Mouse (Mus musculus) frontal cortex, postnatal 14 days (tissue): Measurements from ENCODE around the gene Fblim1.

Experiments used
- DNase-seq, 2 experiments: peaks; one replicate each; pipeline ENCODE4 v3.0.0; 2022; ENCODE audit warnings: low spot score in 2 of 2

The Fblim1 gene

GRCm38 (mm10) chr4:141540844-141541243 is 65.1 kb downstream of the Fblim1 start:
- DNase-seq, result no peak

- no peak for DNase-seq
Measured at GRCm38 (mm10) chr4:141539213-141539767, 66.6 kb downstream of the Fblim1 start.

DNA sequence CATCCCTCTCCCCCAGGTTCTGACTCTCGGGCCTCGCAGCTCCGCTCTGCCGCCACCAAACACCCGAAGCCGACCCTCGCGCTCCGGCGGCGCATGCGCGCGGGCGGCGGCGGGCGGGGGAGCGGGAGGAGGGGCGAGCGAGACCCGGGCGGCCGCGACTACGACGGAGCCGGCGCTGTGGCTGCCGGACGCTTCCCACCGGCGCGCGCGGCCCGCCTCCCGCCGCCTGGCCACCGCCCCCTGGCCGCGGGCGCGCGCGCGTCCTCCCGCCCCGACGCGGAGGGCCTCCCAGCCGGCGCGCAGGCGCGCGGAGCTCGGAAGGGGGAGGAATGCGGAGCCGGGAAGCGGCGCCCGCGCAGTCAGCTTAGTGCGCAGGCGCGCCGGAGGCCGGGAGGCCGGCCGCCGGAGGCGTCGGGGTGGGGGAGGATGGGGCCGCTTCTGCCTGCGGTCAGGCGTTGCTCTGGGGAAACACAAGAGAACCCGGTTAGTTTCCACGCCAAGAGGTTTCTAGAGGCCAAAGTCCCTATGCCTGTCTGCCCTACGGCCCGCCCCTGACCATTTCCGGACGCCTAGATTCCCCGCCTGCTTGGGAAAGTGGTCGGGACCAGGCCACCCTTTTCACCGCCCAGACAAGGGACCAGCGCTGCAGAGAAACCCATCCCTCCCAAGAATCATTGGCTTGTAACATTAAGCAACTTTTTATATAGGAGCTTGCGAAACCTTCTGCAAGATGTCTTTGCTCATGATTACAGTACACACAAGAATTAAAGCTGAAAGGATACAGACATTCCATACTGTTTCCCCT is 67.3 kb downstream of the Fblim1 start, which contains the start of gene Spen:
Spen (minus strand) TSS at position 190 of the 805 bp plus-strand sequence.
- peak; percentile 81 to 83 for DNase-seq

- peak in 1 of 2 experiments; percentile 27 for DNase-seq
Measured at GRCm38 (mm10) chr4:141537706-141538407, 68.0 kb downstream of the Fblim1 start.

- no peak for DNase-seq
Measured at GRCm38 (mm10) chr4:141537226-141537610, 68.7 kb downstream of the Fblim1 start.

- DNase-seq, result peak; percentile 66 to 74
Measured at GRCm38 (mm10) chr4:141536291-141537225, 69.3 kb downstream of the Fblim1 start.

GRCm38 (mm10) chr4:141534947-141535680 is 70.8 kb downstream of the Fblim1 start:
- DNase-seq, result peak in 1 of 2 experiments; percentile 44

DNA sequence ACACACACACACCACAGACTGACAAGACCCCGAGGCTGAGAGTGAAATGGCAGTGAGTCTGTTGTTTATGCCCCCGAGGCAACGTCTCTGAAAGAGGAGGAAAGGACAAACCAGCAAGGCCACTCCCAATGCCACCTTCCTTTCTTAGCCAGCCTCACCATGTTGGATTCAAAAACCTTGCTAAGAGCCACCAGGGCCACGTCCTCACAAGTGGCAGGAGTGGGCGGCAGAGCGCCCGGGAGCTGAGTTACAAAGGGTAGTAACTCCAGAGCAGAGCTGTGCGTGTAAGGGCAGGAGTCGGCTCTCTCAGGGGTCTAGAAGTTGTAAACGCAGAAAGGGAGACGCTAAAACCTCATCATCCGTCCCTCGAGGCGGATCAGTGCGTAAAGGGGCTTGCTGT is 74.9 kb downstream of the Fblim1 start:
- DNase-seq, result no peak

DNA sequence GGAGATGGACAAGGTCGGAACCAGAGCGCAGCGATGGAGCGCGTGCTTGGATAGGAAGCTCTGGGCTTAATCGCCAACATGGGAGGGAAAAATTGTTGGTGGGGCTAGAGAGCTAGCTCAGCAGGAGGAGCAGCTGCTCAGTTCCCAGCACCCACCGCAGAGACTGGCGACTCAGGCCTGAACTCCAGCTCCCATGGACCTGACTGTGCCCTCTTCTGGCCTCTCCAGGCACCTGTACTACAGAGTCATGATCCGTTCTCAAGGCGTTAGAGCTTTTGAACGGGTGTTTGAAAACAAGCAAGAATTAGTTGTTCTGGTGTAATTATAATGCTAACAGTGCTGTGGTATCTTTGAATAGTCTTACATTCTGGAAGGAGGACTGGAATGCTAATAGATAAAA is 77.0 kb downstream of the Fblim1 start:
- DNase-seq, result no peak

DNA sequence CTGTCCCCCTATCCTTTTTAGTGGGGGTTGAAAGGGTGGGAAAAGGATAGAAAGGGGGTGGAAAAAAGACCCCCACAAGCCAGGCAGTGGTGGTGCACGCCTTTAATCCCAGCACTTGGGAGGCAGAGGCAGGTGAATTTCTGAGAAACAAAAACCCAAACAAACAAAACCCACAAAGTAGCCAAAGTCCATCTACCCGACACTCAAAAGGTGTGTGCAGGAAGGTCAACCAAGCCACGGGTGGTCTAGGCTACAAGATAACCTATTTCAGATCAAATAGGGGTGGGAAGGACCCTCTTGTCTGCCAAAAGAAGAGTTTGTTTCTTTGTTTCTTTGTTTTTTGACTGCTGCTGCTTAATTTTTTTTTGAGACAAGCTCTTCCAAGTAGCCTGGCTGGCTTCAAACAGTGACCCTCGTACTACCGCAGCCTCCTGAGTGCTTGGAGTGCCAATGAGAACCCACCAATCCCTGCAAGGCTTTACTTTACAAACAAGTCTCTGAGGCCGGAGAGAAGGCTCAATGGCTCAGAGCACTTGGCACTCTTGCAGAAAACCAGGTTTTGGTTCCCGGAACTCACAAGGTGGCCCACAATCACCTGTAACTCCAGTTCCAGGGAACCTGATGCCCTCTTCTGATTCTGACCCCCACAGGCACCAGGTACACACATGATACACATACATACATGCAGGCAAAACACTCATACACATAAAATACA is 78.8 kb downstream of the Fblim1 start:
- no peak for DNase-seq
